Mouse (Mus musculus) MEL (cell line): ENCODE measurements at regions not wholly inside any gene's neighbourhood (a gene's known extent, or its start where the extent isn't known, plus 50 kb on each side); places are given as distances from the start of the nearest gene placed in this dataset.

ENCODE experiments used
- DNase-seq: peaks from one replicate; pipeline ENCODE4 v3.0.0; 2011; ENCODE audit warnings: low read depth, low spot score
- H3K27ac ChIP-seq: 2 replicates; pipeline ENCODE4 v1.5.1; 2012; ENCODE audit warnings: low read depth, mild to moderate bottlenecking, control low read depth, low read length, moderate library complexity; ENCODE audit not compliant: control insufficient read depth
- H3K27me3 ChIP-seq, 2 experiments: fragments of 150-350 bp in 1 of 2; sonication (generic) in 1 of 2; 2 replicates each; pipeline ENCODE4 v1.6.1; 2012; ENCODE audit warnings: low read length in 2 of 2, mild to moderate bottlenecking in 2 of 2, improper control_type of control experiment in 1 of 2, moderate library complexity in 1 of 2; ENCODE audit not compliant: insufficient read depth in 2 of 2, control insufficient read depth in 1 of 2
- H3K36me3 ChIP-seq, 2 experiments: 2 replicates each; pipeline ENCODE4 v1.6.1; 2012 to 2014; ENCODE audit warnings: low read length in 2 of 2, improper control_type of control experiment in 1 of 2, inconsistent platforms in 1 of 2, mild to moderate bottlenecking in 1 of 2; ENCODE audit not compliant: insufficient read depth in 2 of 2, control insufficient read depth in 1 of 2
- H3K4me1 ChIP-seq, 2 experiments: fragments of 150-350 bp in 1 of 2; sonication (generic) in 1 of 2; 2 replicates each; pipeline ENCODE4 v1.6.1; 2012; ENCODE audit warnings: low read length in 2 of 2, improper control_type of control experiment in 1 of 2, mild to moderate bottlenecking in 1 of 2; ENCODE audit not compliant: insufficient read depth in 2 of 2, control insufficient read depth in 1 of 2
- H3K4me3 ChIP-seq, 2 experiments: fragments of 150-350 bp in 1 of 2; sonication (generic) in 1 of 2; 2 replicates each; pipeline ENCODE4 v1.5.1; 2012; ENCODE audit warnings: low read depth in 2 of 2, low read length in 2 of 2, mild to moderate bottlenecking in 2 of 2, moderate library complexity in 2 of 2, control low read depth in 1 of 2, improper control_type of control experiment in 1 of 2; ENCODE audit not compliant: control insufficient read depth in 1 of 2, insufficient read depth in 1 of 2
- H3K79me2 ChIP-seq: 2 replicates; pipeline ENCODE4 v1.6.1; 2012; ENCODE audit warnings: mild to moderate bottlenecking, low read length, moderate library complexity; ENCODE audit not compliant: control insufficient read depth, poor library complexity, insufficient read depth
- H3K9ac ChIP-seq: 2 replicates; pipeline ENCODE4 v1.6.1; 2012; ENCODE audit warnings: low read depth, mild to moderate bottlenecking, control low read depth, low read length, moderate library complexity; ENCODE audit not compliant: control insufficient read depth, poor library complexity, severe bottlenecking
- H3K9me3 ChIP-seq: fragments of 150-350 bp; sonication (generic); replicated peaks from 2 replicates; pipeline ENCODE4 v1.6.1; 2012; ENCODE audit warnings: mild to moderate bottlenecking, low read length, improper control_type of control experiment, moderate library complexity; ENCODE audit not compliant: insufficient read depth
- BHLHE40 ChIP-seq: IDR thresholded peaks from 2 replicates; pipeline ENCODE4 v1.6.1; 2012; ENCODE audit warnings: low read depth, mild to moderate bottlenecking, inconsistent platforms, low read length, improper control_type of control experiment, borderline replicate concordance
- CHD2 ChIP-seq: IDR thresholded peaks from 2 replicates; pipeline ENCODE4 v1.6.1; 2011; ENCODE audit warnings: low read length, improper control_type of control experiment
- CTCF ChIP-seq, 3 experiments: IDR thresholded peaks in 2 of 3; conservative IDR thresholded peaks in 1 of 3; 2 replicates each; pipeline ENCODE4 v1.5.1; 2011 to 2012; ENCODE audit warnings: low read length in 3 of 3, low read depth in 2 of 3, mild to moderate bottlenecking in 2 of 3, improper control_type of control experiment in 1 of 3, inconsistent platforms in 1 of 3, mixed read lengths in 1 of 3, moderate library complexity in 1 of 3; ENCODE audit not compliant: control insufficient read depth in 1 of 3, insufficient read depth in 1 of 3, poor library complexity in 1 of 3, severe bottlenecking in 1 of 3
- EP300 ChIP-seq, 2 experiments: IDR thresholded peaks; 2 replicates each; pipeline ENCODE4 v1.6.1; 2011; ENCODE audit warnings: improper control_type of control experiment in 2 of 2, low read length in 2 of 2, low read depth in 1 of 2, mild to moderate bottlenecking in 1 of 2
- ETS1 ChIP-seq: IDR thresholded peaks from 2 replicates; pipeline ENCODE4 v1.6.1; 2012; ENCODE audit warnings: low read depth, mild to moderate bottlenecking, inconsistent platforms, low read length, improper control_type of control experiment, moderate library complexity
- GABPA ChIP-seq: IDR thresholded peaks from 2 replicates; pipeline ENCODE4 v1.6.1; 2012; ENCODE audit warnings: low read depth, mild to moderate bottlenecking, inconsistent platforms, low read length, improper control_type of control experiment, moderate library complexity
- HCFC1 ChIP-seq: IDR thresholded peaks from 2 replicates; pipeline ENCODE4 v1.6.1; 2012; ENCODE audit warnings: low read depth, mild to moderate bottlenecking, inconsistent platforms, low read length, improper control_type of control experiment, moderate library complexity
- JUND ChIP-seq: IDR thresholded peaks from 2 replicates; pipeline ENCODE4 v1.6.1; 2011; ENCODE audit warnings: low read depth, mild to moderate bottlenecking, improper control_type of control experiment, low read length
- KAT2A ChIP-seq: conservative IDR thresholded peaks from 2 replicates; pipeline ENCODE4 v1.6.1; 2012; ENCODE audit warnings: low read depth, low read length, improper control_type of control experiment, inconsistent platforms
- MAZ ChIP-seq: IDR thresholded peaks from 2 replicates; pipeline ENCODE4 v1.6.1; 2012; ENCODE audit warnings: low read depth, mild to moderate bottlenecking, inconsistent platforms, low read length, improper control_type of control experiment
- MEF2A ChIP-seq: IDR thresholded peaks from 2 replicates; pipeline ENCODE4 v1.6.1; 2014; ENCODE audit warnings: low read depth, mild to moderate bottlenecking, inconsistent platforms, low read length, improper control_type of control experiment; ENCODE audit not compliant: poor library complexity, insufficient replicate concordance, severe bottlenecking; ENCODE audit errors: extremely low read depth
- NELFE ChIP-seq: IDR thresholded peaks from 2 replicates; pipeline ENCODE4 v1.6.1; 2011; ENCODE audit warnings: low read depth, low read length, improper control_type of control experiment
- POLR2A ChIP-seq, 2 experiments: IDR thresholded peaks; 2 replicates each; pipeline ENCODE4 v1.6.1; 2011 to 2012; ENCODE audit warnings: low read length in 2 of 2, mild to moderate bottlenecking in 2 of 2, control low read depth in 1 of 2, improper control_type of control experiment in 1 of 2, low read depth in 1 of 2, moderate library complexity in 1 of 2; ENCODE audit not compliant: control insufficient read depth in 1 of 2, insufficient read depth in 1 of 2, poor library complexity in 1 of 2
- POLR2AphosphoS2 ChIP-seq: IDR thresholded peaks from 2 replicates; pipeline ENCODE4 v1.6.1; 2011; ENCODE audit warnings: low read length, improper control_type of control experiment
- POLR2AphosphoS5 ChIP-seq: IDR thresholded peaks from 2 replicates; pipeline ENCODE4 v1.6.1; 2012; ENCODE audit warnings: low read depth, borderline replicate concordance, mild to moderate bottlenecking, inconsistent platforms, low read length, moderate library complexity, mixed read lengths
- SIN3A ChIP-seq: IDR thresholded peaks from 2 replicates; pipeline ENCODE4 v1.6.1; 2012; ENCODE audit warnings: low read length, improper control_type of control experiment, inconsistent platforms
- TAL1 ChIP-seq: IDR thresholded peaks from 2 replicates; pipeline ENCODE4 v1.6.1; 2012; ENCODE audit warnings: mild to moderate bottlenecking, inconsistent platforms, low read length, moderate library complexity, mixed read lengths
- UBTF ChIP-seq: IDR thresholded peaks from 2 replicates; pipeline ENCODE4 v1.6.1; 2012; ENCODE audit warnings: low read depth, mild to moderate bottlenecking, inconsistent platforms, low read length, improper control_type of control experiment, moderate library complexity, borderline replicate concordance; ENCODE audit not compliant: insufficient read depth
- USF1 ChIP-seq: IDR thresholded peaks from 2 replicates; pipeline ENCODE4 v1.6.1; 2014; ENCODE audit warnings: low read depth, mild to moderate bottlenecking, inconsistent platforms, low read length, improper control_type of control experiment, moderate library complexity
- USF2 ChIP-seq, 2 experiments: IDR thresholded peaks; 2 replicates each; pipeline ENCODE4 v1.6.1; 2011 to 2012; ENCODE audit warnings: improper control_type of control experiment in 2 of 2, low read length in 2 of 2, borderline replicate concordance in 1 of 2, inconsistent platforms in 1 of 2, low read depth in 1 of 2, mild to moderate bottlenecking in 1 of 2; ENCODE audit not compliant: insufficient read depth in 1 of 2

- Histone ChIP-seq H3K27ac (no peak overlapping the region), H3K4me1 (no peaks in the 10 kb centered on the region), H3K4me3 (no peak overlapping the region), H3K9ac (no peak overlapping the region), H3K79me2 (no peaks in the 10 kb centered on the region)
- DNase-seq = no peak
- TF ChIP-seq ETS1 (no peak), NELFE (no peak), HCFC1 (no peak), TAL1 (no peak), POLR2AphosphoS5 (no peak), JUND (no peak), MEF2A (no peak), SIN3A (no peak), KAT2A (no peak), POLR2AphosphoS2 (no peak), EP300 (IDR thresholded peaks at IDR 0.05; ENCODE audit: low read depth in 1 of 2, low read length in 2 of 2) (no peak), USF2 (IDR thresholded peaks at IDR 0.05; ENCODE audit: borderline replicate concordance in 1 of 2, insufficient read depth in 1 of 2, low read depth in 1 of 2, low read length in 2 of 2) (no peak), CHD2 (no peak), POLR2A (IDR thresholded peaks at IDR 0.05; ENCODE audit: control insufficient read depth in 1 of 2, insufficient read depth in 1 of 2, low read depth in 1 of 2, low read length in 2 of 2, poor library complexity in 1 of 2) (no peak), USF1 (no peak)
- TF ChIP-seq, all 39 proteins: peak for 0
- H3K27me3 ChIP-seq = no peaks in the 10 kb centered on the region
- no peaks in the 10 kb centered on the region for H3K36me3 ChIP-seq
- no peaks in the 10 kb centered on the region for H3K9me3 ChIP-seq
Measured at GRCm38 (mm10) chr17:50370484-50370883, 77.0 kb upstream of the Dazl start.

GRCm38 (mm10) chr17:50373496-50374141 lies 80.2 kb upstream of the Dazl start:
- Histone ChIP-seq H3K9me3 (no peaks in the 10 kb centered on the region), H3K79me2 (no peaks in the 10 kb centered on the region), H3K4me3 (no peak overlapping the region), H3K36me3 (no peaks in the 10 kb centered on the region), H3K4me1 (no peaks in the 10 kb centered on the region), H3K9ac (no peak overlapping the region), H3K27ac (no peak overlapping the region), H3K27me3 (no peaks in the 10 kb centered on the region)
- DNase-seq = no peak
- no peak for TF ChIP-seq ETS1
- no peak for TF ChIP-seq MAZ
- TF ChIP-seq CTCF (IDR thresholded peaks at IDR 0.05 in 2 of 3, conservative IDR thresholded peaks at IDR 0.05 in 1 of 3; ENCODE audit: control insufficient read depth in 1 of 3, insufficient read depth in 1 of 3, low read depth in 2 of 3, low read length in 3 of 3, poor library complexity in 1 of 3, severe bottlenecking in 1 of 3) = no peak
- TF ChIP-seq BHLHE40 = no peak
- TF ChIP-seq GABPA = no peak
- no peak for TF ChIP-seq MEF2A
- no peak for TF ChIP-seq UBTF
